Mouse (Mus musculus) intestine, embryonic 14.5 days (tissue): ENCODE measurements at regions not wholly inside any gene's neighbourhood (a gene's known extent, or its start where the extent isn't known, plus 50 kb on each side); places are given as distances from the start of the nearest gene placed in this dataset.

ENCODE experiments used
- ATAC-seq: fragments of 200-750 bp; cut with Nextera tagmentation; replicated peaks from 2 replicates; pipeline ENCODE4 v1.8.0; 2017; ENCODE audit warnings: low read depth, moderate number of reproducible peaks, moderate TSS enrichment, moderate library complexity; ENCODE audit not compliant: low FRiP score, low TSS enrichment
- DNase-seq: peaks from one replicate; pipeline ENCODE4 v3.0.0-alpha.2; 2018; ENCODE audit warnings: low spot score
- H3K27ac ChIP-seq: fragments of 300-500 bp; sonication (generic); 2 replicates; pipeline ENCODE4 v1.5.1; 2014; ENCODE audit warnings: low read depth, mild to moderate bottlenecking, control low read depth
- H3K27me3 ChIP-seq: fragments of 300-500 bp; sonication (generic); replicated peaks from 2 replicates; pipeline ENCODE4 v1.6.1; 2014; ENCODE audit warnings: low read length, control low read depth; ENCODE audit not compliant: control insufficient read depth, insufficient read depth
- H3K36me3 ChIP-seq: fragments of 300-500 bp; sonication (generic); 2 replicates; pipeline ENCODE4 v1.6.1; 2014; ENCODE audit warnings: low read length, control low read depth; ENCODE audit not compliant: control insufficient read depth, insufficient read depth
- H3K4me1 ChIP-seq: fragments of 300-500 bp; sonication (generic); replicated peaks from 2 replicates; pipeline ENCODE4 v1.6.1; 2014; ENCODE audit warnings: low read length, control low read depth, mixed read lengths; ENCODE audit not compliant: control insufficient read depth, insufficient read depth
- H3K4me2 ChIP-seq: fragments of 300-500 bp; sonication (generic); 2 replicates; pipeline ENCODE4 v1.6.1; 2014; ENCODE audit warnings: low read length
- H3K4me3 ChIP-seq: fragments of 300-500 bp; sonication (generic); 2 replicates; pipeline ENCODE4 v1.5.1; 2014; ENCODE audit warnings: low read depth, low read length, control low read depth, mixed read lengths
- H3K9ac ChIP-seq: fragments of 300-500 bp; sonication (generic); 2 replicates; pipeline ENCODE4 v1.6.1; 2014; ENCODE audit warnings: mild to moderate bottlenecking, low read length
- H3K9me3 ChIP-seq: fragments of 300-500 bp; sonication (generic); 2 replicates; pipeline ENCODE4 v1.6.1; 2016; ENCODE audit warnings: low read length, control low read depth; ENCODE audit not compliant: control insufficient read depth
- WGBS: fragments of 180-500 bp; shearing (Covaris S2); extraction: QIAGEN DNeasy Blood & Tissue Kit; methylation state at CpG from one replicate; pipeline ENCODE4 v1.1.7; 2014; 5-methylcytosine and 5-hydroxymethylcytosine counted together

DNA sequence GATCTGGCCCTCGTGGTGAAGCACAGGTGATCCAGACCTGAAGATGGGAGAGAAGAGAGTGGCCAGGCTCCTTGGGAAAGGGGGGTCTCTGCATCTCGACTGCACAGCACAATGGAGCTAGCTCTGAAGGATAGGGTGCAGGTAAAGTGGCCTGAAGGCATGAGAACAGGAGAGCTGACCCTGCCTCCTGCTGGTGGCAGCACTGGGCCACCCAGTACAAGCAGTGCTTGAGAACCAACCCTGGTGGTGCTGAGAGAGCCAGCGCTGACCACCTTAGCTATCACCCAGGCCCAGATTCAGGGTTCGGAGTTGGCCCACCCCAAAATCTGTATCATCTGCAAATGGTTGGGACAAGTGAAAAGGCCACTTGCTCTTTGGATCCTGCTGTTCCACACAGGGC, 66.2 kb downstream of the A730009L09Rik start:
- Histone ChIP-seq H3K9me3 (no peaks in the 10 kb centered on the region), H3K4me1 (no peaks in the 10 kb centered on the region), H3K9ac (no peak overlapping the region), H3K36me3 (no peaks in the 10 kb centered on the region), H3K27me3 (no peaks in the 10 kb centered on the region), H3K4me3 (no peak overlapping the region), H3K27ac (no peak overlapping the region), H3K4me2 (no peak overlapping the region)
- ATAC-seq, result no peak
- WGBS, result 88% methylated on average over 4 of the region's 4 CpGs
- DNase-seq, result no peak

DNA sequence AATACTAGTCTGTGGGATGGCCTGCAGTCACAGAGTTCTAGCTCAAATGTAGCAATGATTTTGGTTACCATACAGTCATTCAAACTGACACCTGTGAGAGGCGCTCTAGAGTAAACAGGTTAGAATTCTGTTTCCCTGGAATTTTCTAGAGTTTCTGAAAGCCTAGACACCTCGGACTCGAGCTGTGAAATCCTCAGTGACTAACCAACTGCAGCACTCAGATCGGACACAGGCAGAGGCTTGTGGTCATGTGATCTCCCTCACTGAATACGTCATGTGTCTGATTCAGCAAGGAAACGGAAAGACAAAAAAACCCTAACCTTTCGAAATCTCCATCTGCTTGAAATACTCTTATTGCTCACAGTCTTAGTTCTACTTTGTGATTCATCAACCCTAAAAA, 68.4 kb downstream of the A730009L09Rik start:
- Histone ChIP-seq H3K36me3 (no peaks in the 10 kb centered on the region), H3K9ac (no peak overlapping the region), H3K9me3 (no peaks in the 10 kb centered on the region), H3K4me3 (no peak overlapping the region), H3K27me3 (no peaks in the 10 kb centered on the region), H3K4me1 (no peaks in the 10 kb centered on the region), H3K27ac (no peak overlapping the region), H3K4me2 (no peak overlapping the region)
- 77% methylated on average over 7 of the region's 7 CpGs for WGBS
- no peak for DNase-seq
- no peak for ATAC-seq

DNA sequence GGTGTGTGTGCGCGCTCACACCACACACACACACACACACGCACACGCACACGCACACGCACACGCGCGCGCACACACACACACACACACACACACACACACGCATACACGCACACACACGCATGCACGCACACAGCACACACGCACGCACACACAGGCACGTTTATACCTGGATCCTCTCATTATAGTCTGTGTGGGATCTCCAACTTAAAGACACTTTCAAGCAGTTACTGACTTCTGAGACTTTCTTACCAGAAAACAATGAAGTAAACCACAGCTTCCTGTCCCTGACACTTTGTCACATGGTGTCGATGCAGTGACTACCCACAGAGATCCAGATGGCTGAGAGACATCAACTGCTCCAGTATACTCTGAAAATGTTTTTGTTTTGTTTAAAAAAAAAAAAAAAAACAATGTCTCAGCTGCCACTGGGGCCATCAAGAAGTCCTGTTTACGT, 68.9 kb downstream of the A730009L09Rik start:
- no peak for ATAC-seq
- H3K9ac ChIP-seq, result no peak overlapping the region
- no peaks in the 10 kb centered on the region for H3K36me3 ChIP-seq
- H3K27ac ChIP-seq, result no peak overlapping the region
- 92% methylated on average over 19 of the region's 19 CpGs for WGBS
- no peaks in the 10 kb centered on the region for H3K27me3 ChIP-seq
- H3K4me1 ChIP-seq, result no peaks in the 10 kb centered on the region
- no peaks in the 10 kb centered on the region for H3K9me3 ChIP-seq
- DNase-seq, result no peak
- no peak overlapping the region for H3K4me3 ChIP-seq
- no peak overlapping the region for H3K4me2 ChIP-seq

DNA sequence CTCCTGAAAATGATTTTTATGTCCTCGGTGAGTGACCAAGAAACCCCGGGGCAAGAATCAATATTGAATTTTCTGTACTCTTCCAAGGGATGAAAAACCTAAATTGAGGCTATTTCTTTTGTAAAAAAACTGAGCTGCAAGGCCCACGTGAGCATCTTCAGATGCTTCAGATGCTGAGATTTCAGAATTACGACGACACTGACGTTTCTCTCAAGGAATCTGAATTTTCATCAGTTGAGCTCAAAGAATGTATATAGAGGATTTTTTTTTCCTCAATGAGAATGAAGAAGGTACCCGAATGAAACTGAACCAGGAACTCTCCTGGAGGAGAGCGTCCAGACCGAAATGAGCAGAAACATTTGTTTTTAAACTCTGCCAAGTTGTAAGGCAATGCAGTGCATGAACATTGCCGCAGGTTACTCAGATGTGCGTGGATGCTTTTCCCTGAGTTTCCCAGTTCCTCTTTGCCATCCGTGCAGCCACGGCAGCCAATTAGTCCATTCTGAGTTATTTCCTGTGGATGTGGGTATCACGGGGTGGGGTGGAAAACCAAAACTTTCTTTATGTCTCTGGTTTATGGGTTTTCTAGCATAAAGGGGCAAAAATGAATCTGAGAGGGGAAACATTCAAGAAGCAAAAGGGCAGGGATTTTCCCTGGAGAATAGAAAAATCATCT, 69.9 kb downstream of the A730009L09Rik start:
- no peaks in the 10 kb centered on the region for H3K27me3 ChIP-seq
- WGBS, result 87% methylated on average over 14 of the region's 14 CpGs

DNA sequence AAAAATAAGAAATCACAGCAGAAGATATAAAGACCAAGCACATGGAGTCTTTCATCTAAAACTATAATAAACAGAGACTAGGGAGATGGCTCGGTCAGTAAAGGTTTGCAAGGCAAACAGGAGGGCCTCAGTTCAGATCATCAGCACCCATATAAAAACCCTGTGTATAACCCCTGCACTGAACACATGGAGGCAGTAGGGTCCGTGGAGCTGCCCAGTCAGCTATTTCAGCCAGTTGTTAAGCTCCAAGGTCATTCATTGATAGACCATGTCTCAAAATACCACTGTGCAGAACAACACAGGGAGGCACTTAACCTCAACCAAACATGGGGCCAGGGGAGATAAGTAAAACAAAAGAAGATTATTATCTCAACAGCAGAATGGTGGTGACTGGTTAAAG, 78.1 kb downstream of the A730009L09Rik start:
- no peaks in the 10 kb centered on the region for H3K27me3 ChIP-seq
- DNase-seq, result no peak
- H3K4me2 ChIP-seq, result no peak overlapping the region
- no peak overlapping the region for H3K4me3 ChIP-seq
- H3K4me1 ChIP-seq, result no peaks in the 10 kb centered on the region
- no peak overlapping the region for H3K27ac ChIP-seq
- H3K9ac ChIP-seq, result no peak overlapping the region
- 57% methylated on average over 2 of the region's 2 CpGs for WGBS
- no peak for ATAC-seq
- H3K36me3 ChIP-seq, result no peaks in the 10 kb centered on the region
- H3K9me3 ChIP-seq, result no peaks in the 10 kb centered on the region

More for the DNA sequence above, 69.9 kb downstream of the A730009L09Rik start:
- Histone ChIP-seq H3K9ac (no peak overlapping the region), H3K27ac (no peak overlapping the region), H3K4me3 (no peak overlapping the region), H3K36me3 (no peaks in the 10 kb centered on the region), H3K4me1 (no peaks in the 10 kb centered on the region), H3K4me2 (no peak overlapping the region), H3K9me3 (no peaks in the 10 kb centered on the region)
- ATAC-seq (no peak), DNase-seq (no peak)

DNA sequence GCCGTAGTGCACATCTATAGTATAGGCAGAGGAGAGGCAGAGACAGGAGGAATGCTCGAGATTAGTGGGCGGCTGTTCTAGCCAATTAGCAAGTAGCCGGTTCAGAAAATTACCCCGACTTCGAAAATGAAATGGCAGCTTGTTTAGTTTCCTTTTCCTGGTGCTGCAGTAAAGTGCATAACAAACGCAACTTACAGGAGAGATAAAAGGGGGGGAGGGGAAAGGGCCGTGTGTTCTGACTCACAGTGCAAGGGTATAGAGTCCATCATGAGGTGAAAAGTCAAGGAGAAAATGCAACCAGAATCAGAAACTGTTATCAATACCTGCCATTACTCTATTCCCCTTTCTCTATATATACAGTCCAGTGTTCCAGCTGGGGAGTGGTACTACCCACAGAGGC, 88.0 kb downstream of the A730009L09Rik start:
- no peak overlapping the region for H3K4me2 ChIP-seq
- no peaks in the 10 kb centered on the region for H3K4me1 ChIP-seq
- DNase-seq (no peak), ATAC-seq (no peak)
- H3K4me3 ChIP-seq, result no peak overlapping the region
- no peaks in the 10 kb centered on the region for H3K9me3 ChIP-seq
- WGBS, result 83% methylated on average over 8 of the region's 8 CpGs
- H3K36me3 ChIP-seq, result no peaks in the 10 kb centered on the region
- H3K27me3 ChIP-seq, result no peaks in the 10 kb centered on the region
- H3K27ac ChIP-seq, result no peak overlapping the region
- H3K9ac ChIP-seq, result no peak overlapping the region

DNA sequence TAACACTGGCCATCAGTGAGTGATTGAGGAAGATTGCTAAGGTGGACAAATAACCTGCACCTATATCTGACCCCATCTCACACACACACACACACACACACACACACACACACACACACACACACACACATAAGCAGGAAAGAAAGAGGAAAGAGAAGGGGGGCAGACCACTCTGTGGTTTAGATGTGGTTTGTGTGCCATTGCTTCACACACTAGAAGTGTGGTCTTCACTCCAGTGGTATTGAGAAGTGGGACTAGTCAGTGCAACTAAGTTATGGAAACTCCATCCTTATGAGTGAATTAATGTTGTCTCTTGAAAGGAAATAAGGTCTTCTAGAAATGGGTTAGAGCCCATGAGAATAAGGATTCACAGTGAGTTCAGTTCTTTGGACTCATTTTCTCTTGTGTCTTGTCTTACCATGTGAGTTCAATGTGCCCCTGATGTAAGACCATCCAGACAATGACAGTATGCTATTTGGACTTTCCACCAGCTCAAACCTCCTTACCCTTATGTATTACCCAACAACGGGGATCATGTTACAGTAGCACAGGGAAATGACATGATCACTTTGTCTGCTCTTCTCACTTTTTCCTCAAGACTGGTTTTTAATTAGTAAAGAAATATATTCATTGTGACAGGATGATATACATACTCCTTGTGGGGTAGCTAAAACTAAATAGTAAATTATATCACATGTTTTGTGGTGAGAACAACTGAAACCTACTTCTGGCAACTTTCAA, 88.7 kb downstream of the A730009L09Rik start:
- WGBS, result 92% methylated on average over 1 of the region's 1 CpGs
- ATAC-seq (no peak), DNase-seq (no peak)
- Histone ChIP-seq H3K9ac (no peak overlapping the region), H3K27ac (no peak overlapping the region), H3K36me3 (no peaks in the 10 kb centered on the region), H3K4me2 (no peak overlapping the region), H3K4me3 (no peak overlapping the region), H3K4me1 (no peaks in the 10 kb centered on the region), H3K9me3 (no peaks in the 10 kb centered on the region), H3K27me3 (no peaks in the 10 kb centered on the region)

DNA sequence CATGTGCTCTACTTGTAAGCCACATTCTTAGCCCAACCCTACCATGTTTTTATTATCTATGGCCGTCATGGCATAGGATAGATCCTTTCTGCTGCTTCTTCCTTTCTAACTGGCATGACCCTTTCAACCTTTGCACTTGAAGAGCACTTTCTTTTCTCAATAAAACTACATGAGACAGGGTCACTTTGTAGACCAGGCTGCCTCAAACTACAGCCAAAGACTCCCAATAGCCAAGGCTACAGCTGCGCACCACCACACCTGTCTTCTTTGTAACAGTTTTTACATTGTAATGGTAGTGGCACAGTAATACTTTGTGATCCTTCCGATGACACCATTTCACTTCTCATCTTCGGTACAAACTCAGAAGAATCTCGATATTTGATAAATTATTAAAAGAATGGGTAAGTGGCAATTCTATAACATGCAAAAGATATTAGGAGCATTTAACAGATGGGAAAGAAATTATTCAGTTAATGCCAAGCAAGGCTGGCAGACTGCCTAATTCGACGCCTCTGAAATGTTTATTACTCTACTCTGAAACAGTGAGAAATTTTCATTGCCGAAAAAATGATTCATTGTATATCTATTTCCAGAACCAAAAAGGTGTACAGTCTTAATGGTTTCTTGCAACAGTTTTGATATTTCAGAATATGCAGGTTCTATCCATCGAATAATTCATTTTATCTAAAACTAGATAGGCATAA, 89.5 kb downstream of the A730009L09Rik start:
- Histone ChIP-seq H3K4me1 (no peaks in the 10 kb centered on the region), H3K4me2 (no peak overlapping the region), H3K9ac (no peak overlapping the region), H3K9me3 (no peaks in the 10 kb centered on the region), H3K27me3 (no peaks in the 10 kb centered on the region), H3K36me3 (no peaks in the 10 kb centered on the region), H3K27ac (no peak overlapping the region), H3K4me3 (no peak overlapping the region)
- no peak for ATAC-seq
- DNase-seq, result no peak
- 91% methylated on average over 9 of the region's 9 CpGs for WGBS
